In the genomic region with DNA sequence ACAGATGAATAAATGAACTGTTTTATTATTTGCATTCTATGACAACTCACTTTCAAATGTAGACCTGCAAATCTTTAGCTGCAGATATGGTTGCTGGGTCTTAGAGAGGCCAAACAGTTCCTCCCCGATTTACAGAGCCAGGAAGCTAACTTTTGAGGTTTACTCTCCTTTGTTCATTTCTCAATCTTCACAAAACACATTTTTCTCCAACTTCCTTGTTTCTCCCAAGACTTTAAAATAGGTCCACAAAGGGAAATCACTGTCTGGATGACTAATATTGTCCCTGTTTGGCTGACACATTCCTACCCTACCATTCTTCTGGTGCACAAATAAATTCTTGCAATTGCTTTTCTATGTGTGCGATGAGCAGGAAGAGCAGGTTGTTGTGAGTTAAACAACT, we compare ENCODE assay signal across 14 mouse cellular contexts. TPM values are rescaled to one million over a fixed set of nuclear protein-coding genes. Genes with fewer than 3 reads are reported as not detected.
A peak's percentile ranks its signal among the peaks of the same experiment; 100 is the strongest.
DNase-seq lines count a peak whose midpoint lies in the region; ATAC-seq and TF ChIP-seq lines count a peak whose summit lies in the region.
"Had no signal": no experiment of that assay in that cellular context is flagged by ENCODE, and none has a peak within 500 bp of the region (broad histone marks: within the 10 kb centered on the region; RNA-seq: fewer than 3 reads in every experiment).

No protein-coding gene starts in this region.

- H3K4me2 ChIP-seq in heart, embryonic 11.5 days, result peak overlapping the region; percentile 50
- H3K4me2 ChIP-seq in liver, embryonic 15.5 days, result peak overlapping the region; percentile 41; the same call in 1 of the 2 replicates
- H3K4me2 ChIP-seq: embryonic facial prominence, embryonic 13.5 days; hindbrain, embryonic 14.5 days; neural tube, embryonic 15.5 days had no signal

- H3K9me3 ChIP-seq in heart, embryonic 11.5 days (replicated peaks; ENCODE audit: control insufficient read depth, low read length), result no peaks in the 10 kb centered on the region
- no peaks in the 10 kb centered on the region for H3K9me3 ChIP-seq in liver, embryonic 15.5 days (replicated peaks)
- H3K9me3 ChIP-seq: embryonic facial prominence, embryonic 13.5 days; limb, embryonic 10.5 days; neural tube, embryonic 15.5 days had no signal

- no peak for TF ChIP-seq CTCF in liver, adult 2 months (IDR thresholded peaks at IDR 0.05; ENCODE audit: low read depth, low read length)

- H3K27ac ChIP-seq in heart, embryonic 11.5 days (ENCODE audit: low read depth, low read length), result no peak overlapping the region
- H3K27ac ChIP-seq in liver, adult 2 months (replicated peaks; ENCODE audit: insufficient read depth, low read depth, low read length), result no peak overlapping the region
- H3K27ac ChIP-seq in liver, embryonic 15.5 days (replicated peaks), result no peak overlapping the region
- H3K27ac ChIP-seq: embryonic facial prominence, embryonic 13.5 days; hindbrain, embryonic 14.5 days; limb, embryonic 10.5 days; neural tube, embryonic 15.5 days had no signal

- H3K36me3 ChIP-seq in heart, embryonic 11.5 days (ENCODE audit: control insufficient read depth, insufficient read depth, low read length), result no peaks in the 10 kb centered on the region
- no peaks in the 10 kb centered on the region for H3K36me3 ChIP-seq in liver, adult 2 months (ENCODE audit: control insufficient read depth, insufficient read depth, low read length)
- H3K36me3 ChIP-seq in liver, embryonic 15.5 days (replicated peaks), result no peaks in the 10 kb centered on the region
- H3K36me3 ChIP-seq: embryonic facial prominence, embryonic 13.5 days; limb, embryonic 10.5 days; neural tube, embryonic 15.5 days had no signal

- DNase-seq in heart, postnatal 36 days, result no peak
- peak; percentile 19 for DNase-seq in liver, adult 2 months (ENCODE audit: extremely low read depth, low read depth, low spot score)
- no peak for DNase-seq in liver
- peak; percentile 79 for DNase-seq in Muller cell, postnatal 12 days (ENCODE audit: inconsistent ontology term)
- no peak for DNase-seq in c-Kit-positive CD71-positive TER-119-positive erythroid progenitor cells, embryonic 14.5 days (ENCODE audit: low spot score)
- DNase-seq in urinary bladder, postnatal 4 days (ENCODE audit: low spot score in 2 of 2), result no peak
- DNase-seq: cerebellum, postnatal 10 days; kidney, adult 18-20 months had no signal

- no peak for TF ChIP-seq POLR2A in liver, adult 2 months (IDR thresholded peaks at IDR 0.05; ENCODE audit: extremely low read depth, insufficient read depth, low read length)

- no peak overlapping the region for H3K9ac ChIP-seq in heart, embryonic 11.5 days (ENCODE audit: low read depth, low read length)
- H3K9ac ChIP-seq in liver, adult 2 months (ENCODE audit: low read depth, low read length), result no peak overlapping the region
- no peak overlapping the region for H3K9ac ChIP-seq in liver, embryonic 15.5 days
- H3K9ac ChIP-seq: embryonic facial prominence, embryonic 13.5 days; hindbrain, embryonic 14.5 days; neural tube, embryonic 15.5 days had no signal

- 62% methylated on average over 2 of the region's 2 CpGs for WGBS in heart, embryonic 11.5 days (ENCODE audit: insufficient replicate concordance)
- 69% methylated on average over 2 of the region's 2 CpGs for WGBS in liver, adult 2 months
- WGBS in liver, embryonic 15.5 days (ENCODE audit: insufficient replicate concordance), result 14% methylated on average over 2 of the region's 2 CpGs

- no peaks in the 10 kb centered on the region for H3K4me1 ChIP-seq in heart, embryonic 11.5 days (ENCODE audit: control insufficient read depth, insufficient read depth, low read length)
- H3K4me1 ChIP-seq in liver, adult 2 months (ENCODE audit: control insufficient read depth, insufficient read depth, low read length), result no peaks in the 10 kb centered on the region; the same call in 1 of the 2 replicates
- peaks cover 18% of the 10 kb centered on the region for H3K4me1 ChIP-seq in liver, embryonic 15.5 days (replicated peaks)
- H3K4me1 ChIP-seq: embryonic facial prominence, embryonic 13.5 days; neural tube, embryonic 15.5 days had no signal

- no peaks in the 10 kb centered on the region; the same call in 1 of the 2 replicates for H3K79me2 ChIP-seq in liver, adult 2 months (ENCODE audit: control insufficient read depth, insufficient read depth, low read length)

- no peak for ATAC-seq in heart, embryonic 11.5 days (replicated peaks; ENCODE audit: insufficient number of reproducible peaks, low FRiP score, low TSS enrichment)
- no peak for ATAC-seq in liver, embryonic 15.5 days (ENCODE audit: insufficient read depth)

- H3K27me3 ChIP-seq in heart, embryonic 11.5 days (ENCODE audit: control insufficient read depth, insufficient read depth, low read length), result no peaks in the 10 kb centered on the region
- H3K27me3 ChIP-seq in liver, adult 2 months (ENCODE audit: control insufficient read depth, insufficient read depth, low read length), result no peaks in the 10 kb centered on the region
- H3K27me3 ChIP-seq in liver, embryonic 15.5 days, result no peaks in the 10 kb centered on the region
- H3K27me3 ChIP-seq: embryonic facial prominence, embryonic 13.5 days; neural tube, embryonic 15.5 days had no signal

- intact Hi-C loops in heart, postnatal 36 days (cut with DNase I), result loop anchor here (5.0 kb wide), 1 partner anchor 118 kb away; the partner anchor contains the start of gene Klhl24

- H3K4me3 ChIP-seq in heart, embryonic 11.5 days (ENCODE audit: low read depth, low read length), result no peak overlapping the region
- H3K4me3 ChIP-seq in liver, adult 2 months (ENCODE audit: insufficient read depth, low read depth, low read length), result no peak overlapping the region
- H3K4me3 ChIP-seq in liver, embryonic 15.5 days (replicated peaks), result no peak overlapping the region
- H3K4me3 ChIP-seq: embryonic facial prominence, embryonic 13.5 days; limb, embryonic 10.5 days; neural tube, embryonic 15.5 days had no signal

RNA-seq across cellular contexts. Expression of gene Klhl6, which starts 3.1 kb away (rescaled TPM):
- polyA plus RNA-seq in heart, embryonic 11.5 days (2014; fragmentation: Nextera tagmentation; extraction: Ambion mirVana), result 29.2 and 35.4 TPM in 2 replicates
- total RNA-seq in heart, postnatal 36 days (2021), result 1 to 10 TPM; 5.3 to 6.3 TPM
- 3.5 TPM in 2 replicates for total RNA-seq in liver, adult 2 months (2014; rRNA removed)
- 0.68 and 1.1 TPM in 2 replicates for polyA plus RNA-seq in liver, adult 2 months (2012; rRNA removed)
- polyA plus RNA-seq in liver, embryonic 15.5 days (2015; fragmentation: Nextera tagmentation; extraction: Ambion mirVana), result 11.1 and 12.0 TPM in 2 replicates

Comparison
In these comparisons a context has a peak if more than half of its experiments do, and no peak if none do; other contexts are left out.
1. DNase-seq: peak in liver, adult 2 months (single experiment) and Muller cell, postnatal 12 days (single experiment); none in heart, postnatal 36 days (0 of 2), liver (single experiment), c-Kit-positive CD71-positive TER-119-positive erythroid progenitor cells, embryonic 14.5 days (single experiment) and urinary bladder, postnatal 4 days (0 of 2).